Mouse (Mus musculus): ENCODE data around the gene Scn2a. TPM values are rescaled to one million over a fixed set of nuclear protein-coding genes. Genes with fewer than 3 reads are reported as not detected.

Scn2a gene
- polyA plus RNA-seq (2012; rRNA removed; ENCODE audit: low replicate concordance), result 0.05 TPM in 1 of 2 replicates, not detected in the other

GRCm38 (mm10) chr2:65620556-65621166 lies at the start of gene Scn2a:
Scn2a (plus strand) TSS chr2:65620771.

Other genes with a start within 250 kb of the Scn2a start
- 0.05 and 0.19 TPM in 2 replicates for gene Scn3a, start 53.1 kb upstream of the Scn2a start, polyA plus RNA-seq (2012; rRNA removed; ENCODE audit: low replicate concordance)
- 0.01 TPM in 1 of 2 replicates, not detected in the other for gene Csrnp3, start 225.0 kb downstream of the Scn2a start, polyA plus RNA-seq (2012; rRNA removed; ENCODE audit: low replicate concordance)